Mouse (Mus musculus): ENCODE results near the gene Rpl4. TPM values are rescaled to one million over a fixed set of nuclear protein-coding genes. Genes with fewer than 3 reads are reported as not detected.

Rpl4 gene
- polyA plus RNA-seq, 1 experiment from 2014 or later = 1,162 TPM

GRCm38 (mm10) chr9:64199897-64200296 is 26.7 kb downstream of the Rpl4 start:
- no peak for TF ChIP-seq CTCF (IDR thresholded peaks at IDR 0.05; ENCODE audit: low read depth)
- H3K4me3 ChIP-seq (replicated peaks; ENCODE audit: low read depth, low read length) = no peak overlapping the region
- no peaks in the 10 kb centered on the region for H3K9me3 ChIP-seq (replicated peaks; ENCODE audit: low read length)
- ATAC-seq (replicated peaks; ENCODE audit: low FRiP score, low read depth) = no peak
- H3K27me3 ChIP-seq (ENCODE audit: insufficient read depth, low read length) = no peaks in the 10 kb centered on the region
- no peak overlapping the region for H3K4me2 ChIP-seq (ENCODE audit: low read length)
- H3K36me3 ChIP-seq (ENCODE audit: insufficient read depth, low read length) = 0 out of 2 replicates have a peak, but pooled peaks cover 2% of the 10 kb centered on the region
- no peak for DNase-seq (ENCODE audit: low spot score)
- H3K9ac ChIP-seq (ENCODE audit: low read depth, low read length) = no peak overlapping the region
- no peak overlapping the region for H3K27ac ChIP-seq
- 33% methylated on average over 2 of the region's 2 CpGs for WGBS
- no peaks in the 10 kb centered on the region for H3K4me1 ChIP-seq (replicated peaks; ENCODE audit: insufficient read depth, low read length)

DNA sequence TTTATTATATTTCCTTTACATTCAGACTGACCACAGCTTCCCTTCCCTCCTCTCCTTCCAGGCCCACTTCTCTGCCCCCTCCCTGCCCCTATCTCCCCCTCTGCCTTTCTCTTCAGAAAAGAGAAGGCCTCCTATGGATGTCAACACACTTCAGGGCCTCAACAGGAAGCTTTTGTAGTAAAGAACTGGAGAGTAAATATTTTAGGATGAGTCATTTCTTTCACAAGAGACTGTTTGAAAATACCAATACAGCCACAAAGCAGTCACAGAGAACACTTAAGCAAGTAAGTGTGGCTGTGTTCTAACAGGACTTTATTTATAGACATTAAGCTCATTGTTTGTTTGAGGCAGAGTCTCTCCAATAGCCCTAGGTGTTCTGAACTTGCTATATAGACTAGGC is 29.2 kb downstream of the Rpl4 start:
- ATAC-seq (replicated peaks; ENCODE audit: low FRiP score, low read depth) = no peak
- no peaks in the 10 kb centered on the region for H3K4me1 ChIP-seq (replicated peaks; ENCODE audit: insufficient read depth, low read length)
- no peak for DNase-seq (ENCODE audit: low spot score)

GRCm38 (mm10) chr9:64202866-64203265 is 29.7 kb downstream of the Rpl4 start:
- DNase-seq (ENCODE audit: low spot score) = no peak
- Histone ChIP-seq H3K4me2 (ENCODE audit: low read length) (no peak overlapping the region), H3K9ac (ENCODE audit: low read depth, low read length) (no peak overlapping the region), H3K27me3 (ENCODE audit: insufficient read depth, low read length) (no peaks in the 10 kb centered on the region), H3K4me1 (replicated peaks; ENCODE audit: insufficient read depth, low read length) (no peaks in the 10 kb centered on the region), H3K9me3 (replicated peaks; ENCODE audit: low read length) (no peaks in the 10 kb centered on the region), H3K36me3 (ENCODE audit: insufficient read depth, low read length) (0 out of 2 replicates have a peak, but pooled peaks cover 2% of the 10 kb centered on the region), H3K4me3 (replicated peaks; ENCODE audit: low read depth, low read length) (no peak overlapping the region), H3K27ac (no peak overlapping the region)
- no peak for ATAC-seq (replicated peaks; ENCODE audit: low FRiP score, low read depth)
- TF ChIP-seq CTCF (IDR thresholded peaks at IDR 0.05; ENCODE audit: low read depth) = no peak

More for the DNA sequence above, 29.2 kb downstream of the Rpl4 start:
- H3K27me3 ChIP-seq (ENCODE audit: insufficient read depth, low read length) = no peaks in the 10 kb centered on the region
- no peak overlapping the region for H3K9ac ChIP-seq (ENCODE audit: low read depth, low read length)
- no peaks in the 10 kb centered on the region for H3K9me3 ChIP-seq (replicated peaks; ENCODE audit: low read length)
- no peak overlapping the region for H3K27ac ChIP-seq
- TF ChIP-seq CTCF (IDR thresholded peaks at IDR 0.05; ENCODE audit: low read depth) = no peak
- 0 out of 2 replicates have a peak, but pooled peaks cover 2% of the 10 kb centered on the region for H3K36me3 ChIP-seq (ENCODE audit: insufficient read depth, low read length)
- no peak overlapping the region for H3K4me2 ChIP-seq (ENCODE audit: low read length)
- no peak overlapping the region for H3K4me3 ChIP-seq (replicated peaks; ENCODE audit: low read depth, low read length)

- WGBS = 70% methylated on average over 3 of the region's 3 CpGs
- H3K36me3 ChIP-seq (ENCODE audit: insufficient read depth, low read length) = peaks cover 14% of the 10 kb centered on the region; the same call in 1 of the 2 replicates
- no peak overlapping the region for H3K4me2 ChIP-seq (ENCODE audit: low read length)
- H3K9me3 ChIP-seq (replicated peaks; ENCODE audit: low read length) = no peaks in the 10 kb centered on the region
- H3K4me3 ChIP-seq (replicated peaks; ENCODE audit: low read depth, low read length) = no peak overlapping the region
- DNase-seq (ENCODE audit: low spot score) = no peak
- no peaks in the 10 kb centered on the region for H3K27me3 ChIP-seq (ENCODE audit: insufficient read depth, low read length)
- no peak for TF ChIP-seq CTCF (IDR thresholded peaks at IDR 0.05; ENCODE audit: low read depth)
- H3K27ac ChIP-seq = peak overlapping the region; percentile 31; the same call in 1 of the 2 replicates
- H3K4me1 ChIP-seq (replicated peaks; ENCODE audit: insufficient read depth, low read length) = no peaks in the 10 kb centered on the region
- H3K9ac ChIP-seq (ENCODE audit: low read depth, low read length) = no peak overlapping the region
- ATAC-seq (replicated peaks; ENCODE audit: low FRiP score, low read depth) = no peak
Measured at GRCm38 (mm10) chr9:64207509-64208084, 34.4 kb downstream of the Rpl4 start.

- Histone ChIP-seq H3K27ac (0 out of 2 replicates have a peak overlapping the region, but pooled peaks have one; percentile 19), H3K4me3 (replicated peaks; ENCODE audit: low read depth, low read length) (no peak overlapping the region), H3K27me3 (ENCODE audit: insufficient read depth, low read length) (no peaks in the 10 kb centered on the region), H3K9me3 (replicated peaks; ENCODE audit: low read length) (no peaks in the 10 kb centered on the region), H3K4me2 (ENCODE audit: low read length) (no peak overlapping the region), H3K36me3 (ENCODE audit: insufficient read depth, low read length) (peaks cover 6% of the 10 kb centered on the region; the same call in 1 of the 2 replicates), H3K4me1 (replicated peaks; ENCODE audit: insufficient read depth, low read length) (peaks cover 9% of the 10 kb centered on the region), H3K9ac (ENCODE audit: low read depth, low read length) (no peak overlapping the region)
- no peak for TF ChIP-seq CTCF (IDR thresholded peaks at IDR 0.05; ENCODE audit: low read depth)
- DNase-seq (ENCODE audit: low spot score) (no peak), ATAC-seq (replicated peaks; ENCODE audit: low FRiP score, low read depth) (no peak)
- 65% methylated on average over 17 of the region's 17 CpGs for WGBS
Measured at GRCm38 (mm10) chr9:64214452-64214851, 41.3 kb downstream of the Rpl4 start.

DNA sequence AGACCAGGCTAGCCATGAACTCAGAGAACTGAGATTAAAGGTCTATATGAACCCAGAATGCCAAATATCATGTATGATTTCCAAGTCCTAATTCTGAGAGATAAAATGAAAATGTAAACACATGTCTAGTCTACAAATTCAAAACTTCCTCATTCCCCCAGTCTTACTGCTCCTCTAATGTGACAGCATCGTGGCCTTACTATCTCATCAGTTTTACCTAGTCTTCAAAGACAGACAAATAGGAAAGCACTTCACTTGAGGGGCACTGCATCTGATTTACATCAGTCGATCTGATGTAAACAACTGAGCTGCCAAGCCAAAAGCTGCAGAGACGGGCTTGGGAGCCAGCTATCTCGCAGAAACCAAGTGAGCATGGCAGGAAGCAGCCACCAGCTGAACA is 42.9 kb downstream of the Rpl4 start:
- H3K27me3 ChIP-seq (ENCODE audit: insufficient read depth, low read length) = no peaks in the 10 kb centered on the region
- DNase-seq (ENCODE audit: low spot score) = no peak
- whole genome bisulfite sequencing = 76% methylated on average over 4 of the region's 4 CpGs

GRCm38 (mm10) chr9:64216641-64217040 is 43.5 kb downstream of the Rpl4 start:
- no peak for DNase-seq (ENCODE audit: low spot score)
- no peak for TF ChIP-seq CTCF (IDR thresholded peaks at IDR 0.05; ENCODE audit: low read depth)
- Histone ChIP-seq H3K4me1 (replicated peaks; ENCODE audit: insufficient read depth, low read length) (peaks cover 16% of the 10 kb centered on the region), H3K9ac (ENCODE audit: low read depth, low read length) (no peak overlapping the region), H3K27ac (no peak overlapping the region), H3K4me3 (replicated peaks; ENCODE audit: low read depth, low read length) (no peak overlapping the region), H3K36me3 (ENCODE audit: insufficient read depth, low read length) (peaks cover 4% of the 10 kb centered on the region; the same call in 1 of the 2 replicates), H3K9me3 (replicated peaks; ENCODE audit: low read length) (no peaks in the 10 kb centered on the region), H3K27me3 (ENCODE audit: insufficient read depth, low read length) (no peaks in the 10 kb centered on the region), H3K4me2 (ENCODE audit: low read length) (no peak overlapping the region)
- 96% methylated on average over 2 of the region's 2 CpGs for WGBS
- no peak for ATAC-seq (replicated peaks; ENCODE audit: low FRiP score, low read depth)

More for the DNA sequence above, 42.9 kb downstream of the Rpl4 start:
- Histone ChIP-seq H3K27ac (no peak overlapping the region), H3K9me3 (replicated peaks; ENCODE audit: low read length) (no peaks in the 10 kb centered on the region), H3K4me3 (replicated peaks; ENCODE audit: low read depth, low read length) (no peak overlapping the region), H3K4me1 (replicated peaks; ENCODE audit: insufficient read depth, low read length) (peaks cover 16% of the 10 kb centered on the region), H3K4me2 (ENCODE audit: low read length) (no peak overlapping the region), H3K9ac (ENCODE audit: low read depth, low read length) (no peak overlapping the region), H3K36me3 (ENCODE audit: insufficient read depth, low read length) (peaks cover 6% of the 10 kb centered on the region; the same call in 1 of the 2 replicates)
- no peak for TF ChIP-seq CTCF (IDR thresholded peaks at IDR 0.05; ENCODE audit: low read depth)
- ATAC-seq (replicated peaks; ENCODE audit: low FRiP score, low read depth) = no peak
